Mouse (Mus musculus) heart, postnatal 0 days (tissue): ENCODE results near the gene S100pbp. TPM values are rescaled to one million over a fixed set of nuclear protein-coding genes. Genes with fewer than 3 reads are reported as not detected.

ENCODE experiments used
- ATAC-seq: fragments of 200-750 bp; cut with Nextera tagmentation; 2 replicates; pipeline ENCODE4 v1.8.0; 2017; ENCODE audit warnings: low read depth, moderate number of reproducible peaks, moderate library complexity; ENCODE audit not compliant: insufficient read depth
- DNase-seq: peaks from one replicate; pipeline ENCODE4 v3.0.0-alpha.2; 2016; ENCODE audit warnings: low spot score
- H3K27ac ChIP-seq: fragments of 300-500 bp; sonication (generic); 2 replicates; pipeline ENCODE4 v1.5.1; 2014; ENCODE audit warnings: low read depth, mild to moderate bottlenecking
- H3K27me3 ChIP-seq: fragments of 300-500 bp; sonication (generic); 2 replicates; pipeline ENCODE4 v1.6.1; 2014; ENCODE audit warnings: low read length, mixed read lengths; ENCODE audit not compliant: control insufficient read depth, insufficient read depth
- H3K36me3 ChIP-seq: fragments of 300-500 bp; sonication (generic); replicated peaks from 2 replicates; pipeline ENCODE4 v1.6.1; 2014; ENCODE audit warnings: low read length, mixed read lengths; ENCODE audit not compliant: control insufficient read depth, insufficient read depth
- H3K4me1 ChIP-seq: fragments of 300-500 bp; sonication (generic); 2 replicates; pipeline ENCODE4 v1.6.1; 2014; ENCODE audit warnings: antibody characterized with exemption; ENCODE audit not compliant: control insufficient read depth, insufficient read depth
- H3K4me2 ChIP-seq: fragments of 300-500 bp; sonication (generic); 2 replicates; pipeline ENCODE4 v1.6.1; 2014; ENCODE audit warnings: low read depth, mild to moderate bottlenecking, low read length, moderate library complexity
- H3K4me3 ChIP-seq: fragments of 300-500 bp; sonication (generic); 2 replicates; pipeline ENCODE4 v1.5.1; 2014; ENCODE audit warnings: low read depth, low read length
- H3K9ac ChIP-seq: fragments of 300-500 bp; sonication (generic); replicated peaks from 2 replicates; pipeline ENCODE4 v1.6.1; 2014; ENCODE audit warnings: low read depth, low read length, mixed read lengths
- H3K9me3 ChIP-seq: fragments of 300-500 bp; sonication (generic); replicated peaks from 2 replicates; pipeline ENCODE4 v1.6.1; 2016; ENCODE audit warnings: low read length; ENCODE audit not compliant: control insufficient read depth
- CTCF ChIP-seq: IDR thresholded peaks from 2 replicates; pipeline ENCODE4 v1.5.1; 2016; ENCODE audit warnings: antibody characterized with exemption, control low read depth, low read depth
- EP300 ChIP-seq: IDR thresholded peaks from 2 replicates; pipeline ENCODE4 v1.6.1; 2016; ENCODE audit warnings: antibody characterized with exemption, low read depth
- WGBS: fragments of 180-500 bp; shearing (Covaris S2); extraction: QIAGEN DNeasy Blood & Tissue Kit; methylation state at CpG from one replicate; pipeline ENCODE4 v1.1.7; 2014; 5-methylcytosine and 5-hydroxymethylcytosine counted together
- polyA plus RNA-seq: library from polyadenylated mRNA; unstranded; fragments of >200 nt; fragmentation: Nextera tagmentation; extraction: Ambion mirVana; gene quantifications from 2 replicates; pipeline ENCODE4 v1.2.1, GENCODE M21; 2015
- total RNA-seq: library from RNA; depleted of rRNA; stranded (reverse); fragments of >200 nt; gene quantifications from 2 replicates; pipeline ENCODE4 v1.2.3, GENCODE M21; 2014; ENCODE audit warnings: low replicate concordance

S100pbp gene
- total and polyA plus RNA-seq, 2 experiments from 2014 or later, result 6.9 to 24.5 TPM

- peaks cover 18% of the 10 kb centered on the region for H3K36me3 ChIP-seq
- no peak overlapping the region for H3K27ac ChIP-seq
- ATAC-seq (no peak), DNase-seq (no peak)
- no peak overlapping the region for H3K9ac ChIP-seq
- peaks cover 31% of the 10 kb centered on the region for H3K4me1 ChIP-seq
- H3K4me3 ChIP-seq, result no peak overlapping the region
- WGBS, result 67% methylated on average over 4 of the region's 4 CpGs
- H3K4me2 ChIP-seq, result no peak overlapping the region
- TF ChIP-seq EP300 (no peak), CTCF (no peak)
- no peaks in the 10 kb centered on the region for H3K27me3 ChIP-seq
- no peaks in the 10 kb centered on the region for H3K9me3 ChIP-seq
These were observed 43.6 kb downstream of the S100pbp start for GRCm38 (mm10) chr4:129145943-129146342.

GRCm38 (mm10) chr4:129145411-129145810 lies 44.1 kb downstream of the S100pbp start:
- no peaks in the 10 kb centered on the region for H3K27me3 ChIP-seq
- no peak overlapping the region for H3K9ac ChIP-seq
- WGBS, result 58% methylated on average over 4 of the region's 4 CpGs
- H3K4me1 ChIP-seq, result peaks cover 34% of the 10 kb centered on the region
- DNase-seq (no peak), ATAC-seq (no peak)
- no peak overlapping the region for H3K4me3 ChIP-seq
- 0 out of 2 replicates have a peak overlapping the region, but pooled peaks have one; percentile 15 for H3K27ac ChIP-seq
- H3K4me2 ChIP-seq, result no peak overlapping the region
- peaks cover 15% of the 10 kb centered on the region for H3K36me3 ChIP-seq
- no peak for TF ChIP-seq CTCF
- no peak for TF ChIP-seq EP300
- no peaks in the 10 kb centered on the region for H3K9me3 ChIP-seq

GRCm38 (mm10) chr4:129144401-129145367 lies 44.8 kb downstream of the S100pbp start:
- ATAC-seq (no peak), DNase-seq (no peak)
- peaks cover 34% of the 10 kb centered on the region for H3K4me1 ChIP-seq
- WGBS, result 53% methylated on average over 16 of the region's 16 CpGs
- peaks cover 12% of the 10 kb centered on the region for H3K36me3 ChIP-seq
- H3K4me2 ChIP-seq, result no peak overlapping the region
- no peak overlapping the region for H3K9ac ChIP-seq
- no peaks in the 10 kb centered on the region for H3K9me3 ChIP-seq
- TF ChIP-seq EP300, result no peak
- TF ChIP-seq CTCF, result no peak
- no peak overlapping the region for H3K27ac ChIP-seq
- no peak overlapping the region for H3K4me3 ChIP-seq
- no peaks in the 10 kb centered on the region for H3K27me3 ChIP-seq

GRCm38 (mm10) chr4:129143509-129143908 lies 46.0 kb downstream of the S100pbp start:
- Histone ChIP-seq H3K27me3 (no peaks in the 10 kb centered on the region), H3K9me3 (no peaks in the 10 kb centered on the region), H3K9ac (no peak overlapping the region), H3K4me3 (no peak overlapping the region), H3K27ac (no peak overlapping the region), H3K36me3 (no peaks in the 10 kb centered on the region; the same call in none of the 2 replicates), H3K4me1 (peaks cover 33% of the 10 kb centered on the region), H3K4me2 (no peak overlapping the region)
- DNase-seq, result no peak
- 74% methylated on average over 5 of the region's 5 CpGs for WGBS
- no peak for ATAC-seq
- TF ChIP-seq CTCF (no peak), EP300 (no peak)

GRCm38 (mm10) chr4:129142439-129143045 lies 47.0 kb downstream of the S100pbp start:
- DNase-seq (no peak), ATAC-seq (no peak)
- no peak overlapping the region for H3K9ac ChIP-seq
- 72% methylated on average over 11 of the region's 11 CpGs for WGBS
- H3K4me3 ChIP-seq, result no peak overlapping the region
- H3K27ac ChIP-seq, result peak overlapping the region; percentile 86
- H3K27me3 ChIP-seq, result peaks cover 2% of the 10 kb centered on the region; the same call in 1 of the 2 replicates
- H3K36me3 ChIP-seq, result no peaks in the 10 kb centered on the region; the same call in none of the 2 replicates
- peaks cover 34% of the 10 kb centered on the region for H3K4me1 ChIP-seq
- H3K4me2 ChIP-seq, result 0 out of 2 replicates have a peak overlapping the region, but pooled peaks have one; percentile 1
- H3K9me3 ChIP-seq, result no peaks in the 10 kb centered on the region
- TF ChIP-seq CTCF (no peak), EP300 (no peak)
